In genomic region chr6:94186628-94187319, GRCm38 (mm10) we compare ENCODE assay signal across 10 mouse cellular contexts.
A peak's percentile ranks its signal among the peaks of the same experiment; 100 is the strongest.
DNase-seq lines count a peak whose midpoint lies in the region; ATAC-seq and TF ChIP-seq lines count a peak whose summit lies in the region.
"Had no signal": no experiment of that assay in that cellular context is flagged by ENCODE, and none has a peak within 500 bp of the region (broad histone marks: within the 10 kb centered on the region; RNA-seq: fewer than 3 reads in every experiment).

No protein-coding gene starts in this region.

- no peak for TF ChIP-seq EP300 in stomach, postnatal 0 days (optimal IDR thresholded peaks at IDR 0.05)

- ATAC-seq in lung, embryonic 15.5 days (ENCODE audit: borderline replicate concordance, extremely low read depth, low FRiP score, low TSS enrichment) = no peak
- no peak for ATAC-seq in kidney, embryonic 15.5 days (replicated peaks; ENCODE audit: low FRiP score)
- ATAC-seq in stomach, postnatal 0 days (ENCODE audit: low FRiP score, low TSS enrichment) = peak; percentile 88
- no peak for ATAC-seq in hindbrain, embryonic 12.5 days (ENCODE audit: low FRiP score)
- ATAC-seq: hindbrain, embryonic 16.5 days had no signal

- no peaks in the 10 kb centered on the region for H3K36me3 ChIP-seq in lung, embryonic 15.5 days
- no peaks in the 10 kb centered on the region for H3K36me3 ChIP-seq in heart, embryonic 10.5 days
- no peaks in the 10 kb centered on the region for H3K36me3 ChIP-seq in kidney, embryonic 15.5 days
- no peaks in the 10 kb centered on the region for H3K36me3 ChIP-seq in stomach, postnatal 0 days (ENCODE audit: control insufficient read depth, insufficient read depth, low read length)
- no peaks in the 10 kb centered on the region for H3K36me3 ChIP-seq in hindbrain, embryonic 12.5 days

- H3K4me1 ChIP-seq in lung, embryonic 15.5 days = peaks cover 82% of the 10 kb centered on the region
- peaks cover 85% of the 10 kb centered on the region for H3K4me1 ChIP-seq in heart, embryonic 10.5 days
- H3K4me1 ChIP-seq in kidney, embryonic 15.5 days = peaks cover 73% of the 10 kb centered on the region
- peaks cover 4% of the 10 kb centered on the region; the same call in 1 of the 2 replicates for H3K4me1 ChIP-seq in stomach, postnatal 0 days (replicated peaks; ENCODE audit: control insufficient read depth, insufficient read depth)
- H3K4me1 ChIP-seq in hindbrain, embryonic 12.5 days = peaks cover 25% of the 10 kb centered on the region

- no peak for DNase-seq in lung, adult 18-20 months
- DNase-seq in heart, embryonic 10.5 days (ENCODE audit: low spot score) = no peak
- peak; percentile 74 for DNase-seq in stomach, postnatal 0 days (ENCODE audit: low spot score)
- no peak for DNase-seq in layer of hippocampus, adult 11-12 months (ENCODE audit: low spot score)
- no peak for DNase-seq in adipocyte (ENCODE audit: low spot score)

- 20% methylated on average over 7 of the region's 7 CpGs for whole genome bisulfite sequencing in lung, embryonic 15.5 days
- 39% methylated on average over 7 of the region's 7 CpGs for WGBS in heart, embryonic 10.5 days
- 20% methylated on average over 7 of the region's 7 CpGs for WGBS in kidney, embryonic 15.5 days
- 22% methylated on average over 7 of the region's 7 CpGs for WGBS in stomach, postnatal 0 days
- WGBS in hindbrain, embryonic 12.5 days = 71% methylated on average over 7 of the region's 7 CpGs

- H3K4me3 ChIP-seq in lung, embryonic 15.5 days = no peak overlapping the region
- no peak overlapping the region for H3K4me3 ChIP-seq in heart, embryonic 10.5 days
- no peak overlapping the region for H3K4me3 ChIP-seq in kidney, embryonic 15.5 days (replicated peaks)
- no peak overlapping the region for H3K4me3 ChIP-seq in stomach, postnatal 0 days (ENCODE audit: low read depth, low read length)
- no peak overlapping the region for H3K4me3 ChIP-seq in hindbrain, embryonic 12.5 days

- H3K27ac ChIP-seq in lung, embryonic 15.5 days = peak overlapping the region; percentile 47
- H3K27ac ChIP-seq in heart, embryonic 10.5 days = peak overlapping the region; percentile 44
- H3K27ac ChIP-seq in kidney, embryonic 15.5 days = peak overlapping the region; percentile 66
- H3K27ac ChIP-seq in stomach, postnatal 0 days (replicated peaks) = peak overlapping the region; percentile 85
- no peak overlapping the region for H3K27ac ChIP-seq in hindbrain, embryonic 12.5 days
- H3K27ac ChIP-seq: liver, embryonic 14.5 days had no signal

- 0 out of 2 replicates have a peak overlapping the region, but pooled peaks have one; percentile 0 for H3K4me2 ChIP-seq in lung, embryonic 15.5 days
- 0 out of 2 replicates have a peak overlapping the region, but pooled peaks have one; percentile 10 for H3K4me2 ChIP-seq in kidney, embryonic 15.5 days
- no peak overlapping the region for H3K4me2 ChIP-seq in stomach, postnatal 0 days (replicated peaks; ENCODE audit: low read depth)
- no peak overlapping the region for H3K4me2 ChIP-seq in hindbrain, embryonic 12.5 days (replicated peaks)

- TF ChIP-seq CTCF in stomach, postnatal 0 days (IDR thresholded peaks at IDR 0.05; ENCODE audit: low read depth) = no peak

- H3K9ac ChIP-seq in lung, embryonic 15.5 days = no peak overlapping the region
- H3K9ac ChIP-seq in kidney, embryonic 15.5 days = no peak overlapping the region
- H3K9ac ChIP-seq in stomach, postnatal 0 days (ENCODE audit: low read length) = no peak overlapping the region
- H3K9ac ChIP-seq in hindbrain, embryonic 12.5 days = no peak overlapping the region
- H3K9ac ChIP-seq: liver, embryonic 14.5 days had no signal

- H3K9me3 ChIP-seq in lung, embryonic 15.5 days = no peaks in the 10 kb centered on the region
- no peaks in the 10 kb centered on the region for H3K9me3 ChIP-seq in heart, embryonic 10.5 days
- H3K9me3 ChIP-seq in kidney, embryonic 15.5 days (replicated peaks) = no peaks in the 10 kb centered on the region
- no peaks in the 10 kb centered on the region for H3K9me3 ChIP-seq in stomach, postnatal 0 days (ENCODE audit: control insufficient read depth, low read length)
- H3K9me3 ChIP-seq in hindbrain, embryonic 12.5 days (replicated peaks) = no peaks in the 10 kb centered on the region

- H3K27me3 ChIP-seq in lung, embryonic 15.5 days = no peaks in the 10 kb centered on the region
- H3K27me3 ChIP-seq in heart, embryonic 10.5 days (ENCODE audit: insufficient read depth, poor library complexity, severe bottlenecking) = no peaks in the 10 kb centered on the region
- H3K27me3 ChIP-seq in kidney, embryonic 15.5 days = no peaks in the 10 kb centered on the region
- H3K27me3 ChIP-seq in stomach, postnatal 0 days (ENCODE audit: control insufficient read depth, insufficient read depth, low read length) = no peaks in the 10 kb centered on the region
- no peaks in the 10 kb centered on the region for H3K27me3 ChIP-seq in hindbrain, embryonic 12.5 days

Comparison
In these comparisons a context has a peak if more than half of its experiments do, and no peak if none do; other contexts are left out.
1. H3K4me2 ChIP-seq: peak in lung, embryonic 15.5 days (single experiment) and kidney, embryonic 15.5 days (single experiment); none in stomach, postnatal 0 days (single experiment) and hindbrain, embryonic 12.5 days (single experiment).